Mouse (Mus musculus) liver, postnatal 0 days (tissue): ENCODE results near the gene Mapre3.

Experiments used
- CTCF ChIP-seq: sonication (generic); IDR thresholded peaks from 2 replicates; pipeline ENCODE4 v1.5.1; 2016; ENCODE audit warnings: antibody characterized with exemption, low read depth
- EP300 ChIP-seq: IDR thresholded peaks from 2 replicates; pipeline ENCODE4 v1.6.1; 2016; ENCODE audit warnings: antibody characterized with exemption, low read depth, mild to moderate bottlenecking

- TF ChIP-seq EP300 (peak; percentile 27; the same call in 1 of the 2 replicates), CTCF (no peak)
Observed at GRCm38 (mm10) chr5:30887858-30888336, 73.5 kb downstream of the Mapre3 start.
